Mouse (Mus musculus): ENCODE measurements around the gene Arhgap1. TPM values are rescaled to one million over a fixed set of nuclear protein-coding genes. Genes with fewer than 3 reads are reported as not detected.
A peak's percentile ranks its signal among the peaks of the same experiment; 100 is the strongest.

Arhgap1 gene
- polyA plus RNA-seq, 1 experiment: 23.7 TPM

GRCm38 (mm10) chr2:91629682-91630081 is 20.0 kb upstream of the Arhgap1 start:
- Histone ChIP-seq H3K36me3 (ENCODE audit: control insufficient read depth, insufficient read depth, low read length) (no peaks in the 10 kb centered on the region), H3K27ac (ENCODE audit: control insufficient read depth, insufficient read depth, low read depth, low read length) (no peak overlapping the region), H3K4me1 (ENCODE audit: control insufficient read depth, insufficient read depth, low read length) (peaks cover 7% of the 10 kb centered on the region; the same call in 1 of the 2 replicates), H3K4me3 (ENCODE audit: control insufficient read depth, low read depth, low read length) (peak overlapping the region; percentile 40), H3K27me3 (ENCODE audit: control insufficient read depth, insufficient read depth, low read length) (no peaks in the 10 kb centered on the region)
- TF ChIP-seq CTCF (IDR thresholded peaks at IDR 0.05; ENCODE audit: control insufficient read depth, insufficient read depth, insufficient replicate concordance, low read depth, low read length) (no peak), POLR2A (IDR thresholded peaks at IDR 0.05; ENCODE audit: control insufficient read depth, low read depth, low read length) (no peak)

DNA sequence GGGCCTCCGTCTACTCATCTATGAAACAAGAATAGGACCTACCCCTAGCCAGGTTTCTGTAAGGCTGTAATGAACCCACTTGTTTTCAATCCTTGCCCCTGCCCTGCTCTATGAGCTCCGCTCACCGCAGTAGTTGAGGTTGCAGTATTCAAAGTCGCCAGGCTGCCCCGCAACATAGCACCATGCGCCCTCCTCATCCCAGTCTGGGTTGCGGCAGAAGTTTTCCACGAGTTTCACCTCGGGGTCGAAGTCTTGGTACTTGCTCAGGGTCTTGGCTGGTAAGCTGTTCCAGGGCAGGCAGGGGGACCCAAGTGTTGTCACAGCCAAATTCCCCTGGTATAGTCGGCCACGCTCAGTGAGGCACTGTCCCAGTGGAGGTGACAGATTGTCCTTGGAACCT is 19.3 kb upstream of the Arhgap1 start:
- peak overlapping the region; percentile 52 for H3K4me3 ChIP-seq (ENCODE audit: control insufficient read depth, low read depth, low read length)
- no peak for TF ChIP-seq POLR2A (IDR thresholded peaks at IDR 0.05; ENCODE audit: control insufficient read depth, low read depth, low read length)
- no peak for TF ChIP-seq CTCF (IDR thresholded peaks at IDR 0.05; ENCODE audit: control insufficient read depth, insufficient read depth, insufficient replicate concordance, low read depth, low read length)
- no peaks in the 10 kb centered on the region for H3K27me3 ChIP-seq (ENCODE audit: control insufficient read depth, insufficient read depth, low read length)
- no peaks in the 10 kb centered on the region for H3K36me3 ChIP-seq (ENCODE audit: control insufficient read depth, insufficient read depth, low read length)
- peaks cover 9% of the 10 kb centered on the region for H3K4me1 ChIP-seq (ENCODE audit: control insufficient read depth, insufficient read depth, low read length)
- H3K27ac ChIP-seq (ENCODE audit: control insufficient read depth, insufficient read depth, low read depth, low read length): no peak overlapping the region; the same call in 1 of the 2 replicates

GRCm38 (mm10) chr2:91631826-91632225 is 17.8 kb upstream of the Arhgap1 start:
- Histone ChIP-seq H3K27me3 (ENCODE audit: control insufficient read depth, insufficient read depth, low read length) (no peaks in the 10 kb centered on the region), H3K4me3 (ENCODE audit: control insufficient read depth, low read depth, low read length) (no peak overlapping the region), H3K4me1 (ENCODE audit: control insufficient read depth, insufficient read depth, low read length) (peaks cover 9% of the 10 kb centered on the region), H3K27ac (ENCODE audit: control insufficient read depth, insufficient read depth, low read depth, low read length) (no peak overlapping the region), H3K36me3 (ENCODE audit: control insufficient read depth, insufficient read depth, low read length) (no peaks in the 10 kb centered on the region)
- no peak for TF ChIP-seq CTCF (IDR thresholded peaks at IDR 0.05; ENCODE audit: control insufficient read depth, insufficient read depth, insufficient replicate concordance, low read depth, low read length)
- no peak for TF ChIP-seq POLR2A (IDR thresholded peaks at IDR 0.05; ENCODE audit: control insufficient read depth, low read depth, low read length)

DNA sequence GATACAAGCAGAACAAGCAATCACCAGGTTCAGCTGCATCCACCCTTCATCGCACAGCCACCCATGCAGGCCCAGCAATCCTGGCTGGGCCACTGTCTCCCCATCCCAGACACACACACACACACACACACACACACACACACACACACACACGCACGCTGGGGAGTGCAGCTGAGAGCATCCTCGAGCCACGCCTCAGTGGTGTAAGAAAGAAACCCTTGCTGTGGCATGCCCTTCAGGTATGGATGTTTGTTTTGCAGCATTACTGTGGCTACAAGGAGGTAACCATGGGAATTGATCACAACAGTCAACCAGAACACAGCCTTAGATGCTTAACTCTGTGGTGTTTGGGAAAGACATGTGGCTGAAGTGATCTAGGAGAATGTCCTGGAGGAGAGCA is 17.3 kb upstream of the Arhgap1 start:
- Histone ChIP-seq H3K4me1 (ENCODE audit: control insufficient read depth, insufficient read depth, low read length) (peaks cover 9% of the 10 kb centered on the region), H3K27me3 (ENCODE audit: control insufficient read depth, insufficient read depth, low read length) (no peaks in the 10 kb centered on the region), H3K36me3 (ENCODE audit: control insufficient read depth, insufficient read depth, low read length) (no peaks in the 10 kb centered on the region), H3K4me3 (ENCODE audit: control insufficient read depth, low read depth, low read length) (no peak overlapping the region), H3K27ac (ENCODE audit: control insufficient read depth, insufficient read depth, low read depth, low read length) (no peak overlapping the region)
- TF ChIP-seq POLR2A (IDR thresholded peaks at IDR 0.05; ENCODE audit: control insufficient read depth, low read depth, low read length) (no peak), CTCF (IDR thresholded peaks at IDR 0.05; ENCODE audit: control insufficient read depth, insufficient read depth, insufficient replicate concordance, low read depth, low read length) (no peak)

DNA sequence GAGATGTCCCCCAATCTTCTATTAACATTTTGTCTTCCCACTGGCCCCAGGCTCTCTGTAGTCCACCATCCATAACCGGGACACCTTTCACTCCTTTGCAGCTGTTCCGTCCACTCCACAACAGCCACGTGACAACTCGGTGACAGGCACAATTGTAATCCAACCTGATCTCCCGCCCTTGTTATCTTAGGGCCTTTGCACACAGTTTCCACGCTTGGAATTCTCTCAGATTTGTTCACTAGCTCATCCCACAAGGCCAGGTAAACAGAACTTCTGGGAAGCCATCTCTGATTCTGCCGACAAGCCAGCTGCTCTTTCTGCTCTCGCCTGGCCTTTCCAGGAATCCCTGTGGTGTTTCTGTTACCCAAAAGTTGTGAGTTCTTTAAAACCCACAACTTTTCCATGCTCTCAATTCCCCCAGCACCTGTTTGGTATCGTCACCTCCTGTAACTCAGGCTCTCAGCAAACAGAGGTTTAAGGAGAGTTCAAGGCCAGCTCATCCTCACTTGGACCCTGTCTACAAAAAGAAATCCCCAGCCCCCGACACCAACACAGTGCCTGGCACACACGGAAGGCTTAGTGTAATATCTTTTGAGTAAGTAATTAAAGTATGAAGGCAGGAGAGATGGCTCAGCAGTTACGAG is 16.2 kb upstream of the Arhgap1 start:
- peaks cover 9% of the 10 kb centered on the region for H3K4me1 ChIP-seq (ENCODE audit: control insufficient read depth, insufficient read depth, low read length)
- H3K27ac ChIP-seq (ENCODE audit: control insufficient read depth, insufficient read depth, low read depth, low read length): no peak overlapping the region
- no peaks in the 10 kb centered on the region for H3K36me3 ChIP-seq (ENCODE audit: control insufficient read depth, insufficient read depth, low read length)
- no peak for TF ChIP-seq POLR2A (IDR thresholded peaks at IDR 0.05; ENCODE audit: control insufficient read depth, low read depth, low read length)
- no peak for TF ChIP-seq CTCF (IDR thresholded peaks at IDR 0.05; ENCODE audit: control insufficient read depth, insufficient read depth, insufficient replicate concordance, low read depth, low read length)
- H3K27me3 ChIP-seq (ENCODE audit: control insufficient read depth, insufficient read depth, low read length): no peaks in the 10 kb centered on the region
- no peak overlapping the region for H3K4me3 ChIP-seq (ENCODE audit: control insufficient read depth, low read depth, low read length)

GRCm38 (mm10) chr2:91634841-91635240 is 14.8 kb upstream of the Arhgap1 start:
- Histone ChIP-seq H3K27ac (ENCODE audit: control insufficient read depth, insufficient read depth, low read depth, low read length) (no peak overlapping the region), H3K27me3 (ENCODE audit: control insufficient read depth, insufficient read depth, low read length) (no peaks in the 10 kb centered on the region), H3K36me3 (ENCODE audit: control insufficient read depth, insufficient read depth, low read length) (no peaks in the 10 kb centered on the region), H3K4me3 (ENCODE audit: control insufficient read depth, low read depth, low read length) (no peak overlapping the region), H3K4me1 (ENCODE audit: control insufficient read depth, insufficient read depth, low read length) (peaks cover 9% of the 10 kb centered on the region)
- no peak for TF ChIP-seq CTCF (IDR thresholded peaks at IDR 0.05; ENCODE audit: control insufficient read depth, insufficient read depth, insufficient replicate concordance, low read depth, low read length)
- no peak for TF ChIP-seq POLR2A (IDR thresholded peaks at IDR 0.05; ENCODE audit: control insufficient read depth, low read depth, low read length)

DNA sequence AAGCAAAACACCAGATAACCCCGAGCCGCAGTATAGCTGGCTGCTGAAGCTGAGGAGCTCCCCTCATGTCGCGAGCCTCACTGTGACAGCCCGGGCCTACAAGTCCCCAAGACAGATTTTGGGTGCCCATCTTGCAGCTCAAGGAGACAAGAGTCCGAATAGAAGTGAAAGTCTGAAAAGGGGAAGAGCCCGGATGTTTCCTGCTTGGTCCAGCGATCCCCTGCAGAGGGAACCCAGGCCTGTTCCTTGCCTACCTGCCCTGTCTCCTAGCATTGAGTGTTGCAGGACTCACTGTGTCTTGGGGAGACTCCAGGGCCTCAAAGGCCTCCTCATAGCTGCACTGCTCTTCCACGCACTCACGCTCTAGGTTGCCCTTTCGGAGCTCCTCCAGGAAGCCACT is 14.2 kb upstream of the Arhgap1 start:
- Histone ChIP-seq H3K4me3 (ENCODE audit: control insufficient read depth, low read depth, low read length) (peak overlapping the region; percentile 8; the same call in 1 of the 2 replicates), H3K27me3 (ENCODE audit: control insufficient read depth, insufficient read depth, low read length) (no peaks in the 10 kb centered on the region), H3K36me3 (ENCODE audit: control insufficient read depth, insufficient read depth, low read length) (no peaks in the 10 kb centered on the region), H3K27ac (ENCODE audit: control insufficient read depth, insufficient read depth, low read depth, low read length) (no peak overlapping the region), H3K4me1 (ENCODE audit: control insufficient read depth, insufficient read depth, low read length) (peaks cover 7% of the 10 kb centered on the region)
- TF ChIP-seq CTCF (IDR thresholded peaks at IDR 0.05; ENCODE audit: control insufficient read depth, insufficient read depth, insufficient replicate concordance, low read depth, low read length): no peak
- TF ChIP-seq POLR2A (IDR thresholded peaks at IDR 0.05; ENCODE audit: control insufficient read depth, low read depth, low read length): no peak
